Mouse (Mus musculus) embryonic facial prominence, embryonic 14.5 days (tissue): ENCODE measurements around the gene Extl1. TPM values are rescaled to one million over a fixed set of nuclear protein-coding genes. Genes with fewer than 3 reads are reported as not detected.

Source experiments
- ATAC-seq: fragments of 200-750 bp; cut with Nextera tagmentation; 2 replicates; pipeline ENCODE4 v1.8.0; 2017; ENCODE audit warnings: low read depth, moderate number of reproducible peaks, moderate TSS enrichment
- DNase-seq: peaks from one replicate; pipeline ENCODE4 v3.0.0-alpha.2; 2015; ENCODE audit warnings: low spot score
- H3K27ac ChIP-seq: fragments of 300-500 bp; sonication (generic); replicated peaks from 2 replicates; pipeline ENCODE4 v1.5.1; 2014; ENCODE audit warnings: low read depth, mild to moderate bottlenecking, low read length, moderate library complexity
- H3K27me3 ChIP-seq: fragments of 300-500 bp; sonication (generic); replicated peaks from 2 replicates; pipeline ENCODE4 v1.6.1; 2014; ENCODE audit warnings: low read length; ENCODE audit not compliant: control insufficient read depth, insufficient read depth
- H3K36me3 ChIP-seq: fragments of 300-500 bp; sonication (generic); 2 replicates; pipeline ENCODE4 v1.6.1; 2014; ENCODE audit warnings: low read length, mixed read lengths; ENCODE audit not compliant: control insufficient read depth, insufficient read depth
- H3K4me1 ChIP-seq: fragments of 300-500 bp; sonication (generic); 2 replicates; pipeline ENCODE4 v1.6.1; 2014; ENCODE audit warnings: antibody characterized with exemption, low read length; ENCODE audit not compliant: control insufficient read depth, insufficient read depth
- H3K4me2 ChIP-seq: fragments of 300-500 bp; sonication (generic); 2 replicates; pipeline ENCODE4 v1.6.1; 2014; ENCODE audit warnings: low read depth, mild to moderate bottlenecking, low read length, moderate library complexity, mixed read lengths
- H3K4me3 ChIP-seq: fragments of 300-500 bp; sonication (generic); 2 replicates; pipeline ENCODE4 v1.5.1; 2014; ENCODE audit warnings: low read depth, mild to moderate bottlenecking, low read length
- H3K9ac ChIP-seq: fragments of 300-500 bp; sonication (generic); 2 replicates; pipeline ENCODE4 v1.6.1; 2014; ENCODE audit warnings: low read depth, mild to moderate bottlenecking, low read length, moderate library complexity, mixed read lengths
- H3K9me3 ChIP-seq: fragments of 300-500 bp; sonication (generic); 2 replicates; pipeline ENCODE4 v1.6.1; 2016; ENCODE audit warnings: low read length; ENCODE audit not compliant: control insufficient read depth
- WGBS: fragments of 180-500 bp; shearing (Covaris S2); extraction: QIAGEN DNeasy Blood & Tissue Kit; methylation state at CpG from one replicate; pipeline ENCODE4 v1.1.7; 2014; 5-methylcytosine and 5-hydroxymethylcytosine counted together
- polyA plus RNA-seq: library from polyadenylated mRNA; unstranded; fragments of >200 nt; fragmentation: Nextera tagmentation; extraction: Ambion mirVana; gene quantifications from 2 replicates; pipeline ENCODE4 v1.2.1, GENCODE M21; 2014

Extl1 gene
- polyA plus RNA-seq, 1 experiment from 2014 or later = 3.1 TPM

GRCm38 (mm10) chr4:134379510-134379909, 4.1 kb downstream of the Extl1 start:
- 83% methylated on average over 8 of the region's 8 CpGs for WGBS
- no peak overlapping the region for H3K27ac ChIP-seq
- no peak overlapping the region for H3K4me3 ChIP-seq
- DNase-seq (no peak), ATAC-seq (no peak)
- H3K4me1 ChIP-seq = no peaks in the 10 kb centered on the region
- no peak overlapping the region for H3K4me2 ChIP-seq
- no peaks in the 10 kb centered on the region for H3K36me3 ChIP-seq
- no peaks in the 10 kb centered on the region for H3K27me3 ChIP-seq
- H3K9ac ChIP-seq = no peak overlapping the region
- no peaks in the 10 kb centered on the region for H3K9me3 ChIP-seq

GRCm38 (mm10) chr4:134378089-134378615, 5.5 kb downstream of the Extl1 start:
- H3K4me3 ChIP-seq = no peak overlapping the region
- no peaks in the 10 kb centered on the region for H3K9me3 ChIP-seq
- H3K27me3 ChIP-seq = no peaks in the 10 kb centered on the region
- DNase-seq = peak; percentile 69
- H3K9ac ChIP-seq = 0 out of 2 replicates have a peak overlapping the region, but pooled peaks have one; percentile 14
- H3K36me3 ChIP-seq = no peaks in the 10 kb centered on the region
- peak; percentile 70 for ATAC-seq
- H3K4me1 ChIP-seq = no peaks in the 10 kb centered on the region
- WGBS = 27% methylated on average over 10 of the region's 10 CpGs
- H3K4me2 ChIP-seq = no peak overlapping the region
- no peak overlapping the region for H3K27ac ChIP-seq

GRCm38 (mm10) chr4:134374306-134374705, 9.3 kb downstream of the Extl1 start:
- Histone ChIP-seq H3K4me1 (peaks cover 12% of the 10 kb centered on the region), H3K27me3 (peaks cover 29% of the 10 kb centered on the region), H3K4me3 (no peak overlapping the region), H3K9ac (no peak overlapping the region), H3K4me2 (no peak overlapping the region), H3K36me3 (no peaks in the 10 kb centered on the region), H3K9me3 (no peaks in the 10 kb centered on the region), H3K27ac (no peak overlapping the region)
- ATAC-seq (no peak), DNase-seq (no peak)
- 38% methylated on average over 1 of the region's 1 CpGs for WGBS

GRCm38 (mm10) chr4:134373295-134373694, 10.4 kb downstream of the Extl1 start:
- H3K27me3 ChIP-seq = peaks cover 34% of the 10 kb centered on the region
- DNase-seq (no peak), ATAC-seq (no peak)
- WGBS = 83% methylated on average over 6 of the region's 8 CpGs
- no peak overlapping the region for H3K9ac ChIP-seq
- H3K36me3 ChIP-seq = no peaks in the 10 kb centered on the region
- H3K4me1 ChIP-seq = peaks cover 12% of the 10 kb centered on the region
- H3K4me2 ChIP-seq = no peak overlapping the region
- no peak overlapping the region for H3K4me3 ChIP-seq
- H3K27ac ChIP-seq = no peak overlapping the region
- no peaks in the 10 kb centered on the region for H3K9me3 ChIP-seq

GRCm38 (mm10) chr4:134372294-134372747, 11.3 kb downstream of the Extl1 start:
- peak; percentile 86 for DNase-seq
- Histone ChIP-seq H3K27me3 (peaks cover 36% of the 10 kb centered on the region), H3K27ac (no peak overlapping the region), H3K4me2 (peak overlapping the region; percentile 91), H3K36me3 (no peaks in the 10 kb centered on the region), H3K9ac (peak overlapping the region; percentile 50), H3K9me3 (no peaks in the 10 kb centered on the region), H3K4me1 (peaks cover 12% of the 10 kb centered on the region), H3K4me3 (peak overlapping the region; percentile 52)
- 1% methylated on average over 15 of the region's 16 CpGs for whole genome bisulfite sequencing
- ATAC-seq = peak; percentile 82

GRCm38 (mm10) chr4:134371316-134371855, 12.3 kb downstream of the Extl1 start:
- no peak for ATAC-seq
- peak overlapping the region; percentile 50 for H3K9ac ChIP-seq
- H3K27ac ChIP-seq = no peak overlapping the region
- peaks cover 12% of the 10 kb centered on the region for H3K4me1 ChIP-seq
- no peaks in the 10 kb centered on the region for H3K9me3 ChIP-seq
- WGBS = 0% methylated on average over 17 of the region's 17 CpGs
- DNase-seq = no peak
- H3K36me3 ChIP-seq = no peaks in the 10 kb centered on the region
- peak overlapping the region; percentile 52 for H3K4me3 ChIP-seq
- H3K4me2 ChIP-seq = peak overlapping the region; percentile 91
- peaks cover 36% of the 10 kb centered on the region for H3K27me3 ChIP-seq

- peaks cover 12% of the 10 kb centered on the region for H3K4me1 ChIP-seq
- H3K4me3 ChIP-seq = peak overlapping the region; percentile 52
- peak overlapping the region; percentile 91 for H3K4me2 ChIP-seq
- H3K36me3 ChIP-seq = no peaks in the 10 kb centered on the region
- WGBS = under 1% methylated on average over 18 of the region's 18 CpGs
- no peaks in the 10 kb centered on the region for H3K9me3 ChIP-seq
- ATAC-seq (no peak), DNase-seq (no peak)
- peaks cover 36% of the 10 kb centered on the region for H3K27me3 ChIP-seq
- peak overlapping the region; percentile 50 for H3K9ac ChIP-seq
- H3K27ac ChIP-seq = no peak overlapping the region
Observed at GRCm38 (mm10) chr4:134370649-134371221, 12.9 kb downstream of the Extl1 start.

GRCm38 (mm10) chr4:134365280-134365679, 18.4 kb downstream of the Extl1 start:
- Histone ChIP-seq H3K27me3 (peaks cover 16% of the 10 kb centered on the region; the same call in 1 of the 2 replicates), H3K4me1 (no peaks in the 10 kb centered on the region), H3K27ac (peak overlapping the region; percentile 52), H3K9ac (no peak overlapping the region), H3K4me2 (no peak overlapping the region), H3K9me3 (no peaks in the 10 kb centered on the region), H3K36me3 (no peaks in the 10 kb centered on the region), H3K4me3 (no peak overlapping the region)
- peak; percentile 40 for DNase-seq
- ATAC-seq = no peak
- WGBS = 18% methylated on average over 5 of the region's 5 CpGs
